Mouse (Mus musculus): ENCODE results near the gene Wwc2. TPM values are rescaled to one million over a fixed set of nuclear protein-coding genes. Genes with fewer than 3 reads are reported as not detected.

Gene Wwc2
- polyA plus RNA-seq (2014; fragmentation: Illumina TruSeq; extraction: RNeasy Lipid Tissue Mini Kit (QIAGEN cat#74804); ENCODE audit: low read depth, low replicate concordance) = 12.8 TPM

DNA sequence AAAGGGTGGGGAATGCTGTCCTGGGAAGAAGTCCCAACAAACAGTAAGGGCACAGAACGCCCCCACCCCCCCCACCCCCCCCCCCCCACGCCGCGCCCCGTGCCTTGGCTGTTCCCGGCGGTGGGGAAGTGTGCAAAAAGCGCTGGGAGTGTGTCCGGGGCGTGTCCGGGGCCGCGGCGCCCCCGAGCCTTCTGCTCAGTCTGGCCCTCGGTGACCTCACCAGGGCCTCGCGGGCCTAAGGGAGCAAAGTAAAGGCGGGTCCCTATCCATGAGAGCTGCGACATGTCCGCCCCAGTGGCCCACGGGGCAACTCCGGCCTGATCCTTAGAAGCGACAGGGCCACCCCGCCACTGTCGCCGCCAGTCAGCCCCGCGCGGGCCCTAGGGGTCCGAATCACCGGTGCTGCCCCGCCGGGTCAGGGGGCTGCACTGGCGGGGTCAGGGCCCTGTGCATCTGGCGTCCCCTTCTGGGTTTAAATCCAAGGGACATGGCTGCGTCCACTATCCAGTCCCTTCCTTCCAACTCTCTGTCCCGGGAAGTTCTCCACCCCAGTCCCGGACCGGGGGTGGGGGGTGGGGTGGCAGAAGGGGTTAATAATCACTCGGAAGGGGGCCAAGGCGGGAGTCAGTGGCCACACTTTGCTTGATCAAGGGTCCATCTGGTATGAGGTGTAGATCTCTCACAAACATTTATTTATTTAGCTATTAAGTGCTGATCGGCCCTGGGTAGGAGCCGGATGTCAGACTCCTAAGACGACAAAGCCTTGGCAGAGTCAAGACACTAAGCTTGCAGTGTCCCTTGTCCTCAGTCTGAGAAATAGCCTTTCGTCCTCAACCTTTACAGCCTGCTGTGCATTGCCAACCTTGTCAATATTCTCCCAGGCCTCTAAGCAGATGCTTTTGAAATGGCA lies at the start of gene Wwc2:
Gene Wwc2, minus strand, starts transcription at position 14 of the 910 bp plus-strand sequence.

DNA sequence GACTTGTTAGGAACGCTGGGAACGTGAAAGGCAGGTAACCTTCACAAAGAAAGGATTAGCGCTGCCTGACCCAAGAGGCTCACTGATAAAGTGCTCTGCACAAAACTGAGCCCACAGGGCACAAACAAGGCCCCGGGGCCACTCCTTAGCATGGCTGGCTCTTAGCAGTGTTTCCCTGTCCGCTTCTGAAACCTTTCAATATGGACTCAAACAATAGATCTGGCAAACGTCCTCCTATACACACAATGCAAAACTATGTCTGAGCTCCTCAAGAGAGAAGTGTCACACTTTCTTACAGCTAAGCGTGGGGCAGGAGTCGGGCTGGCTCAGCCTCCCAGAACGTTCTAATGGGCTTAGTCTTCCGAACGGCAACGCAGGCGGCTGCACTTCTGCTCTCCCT lies 166.5 kb downstream of the Wwc2 start, which contains the start of gene Cldn22:
Gene Cldn22, plus strand, starts transcription at position 301 of the 400 bp plus-strand sequence.

DNA sequence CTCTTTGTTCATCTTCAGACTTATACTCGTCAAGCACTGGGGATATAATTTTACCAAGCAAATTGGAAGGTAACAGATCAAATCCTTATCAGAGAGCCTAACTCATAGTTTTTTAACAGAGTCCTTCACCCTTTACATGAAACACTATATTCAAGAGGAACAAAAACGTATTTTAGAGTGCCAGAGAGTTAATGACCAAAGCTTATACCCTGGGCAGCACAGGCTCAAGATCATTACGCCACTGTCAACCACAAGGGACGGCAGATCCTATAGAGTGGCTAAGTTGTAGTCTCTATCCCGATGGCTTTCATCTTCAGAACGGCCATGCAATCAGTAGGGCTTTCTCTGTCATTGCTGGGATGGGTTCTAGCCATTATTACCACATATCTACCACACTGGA lies 168.9 kb downstream of the Wwc2 start, which contains the start of gene Cldn24:
Gene Cldn24, plus strand, starts transcription at position 301 of the 400 bp plus-strand sequence.

Other genes with a start within 250 kb of the Wwc2 start
- gene Cldn24, start 168.8 kb downstream of the Wwc2 start, polyA plus RNA-seq (2014; fragmentation: Illumina TruSeq; extraction: RNeasy Lipid Tissue Mini Kit (QIAGEN cat#74804); ENCODE audit: low read depth, low replicate concordance) = not detected
- gene Cldn22, start 166.4 kb downstream of the Wwc2 start, polyA plus RNA-seq (2014; fragmentation: Illumina TruSeq; extraction: RNeasy Lipid Tissue Mini Kit (QIAGEN cat#74804); ENCODE audit: low read depth, low replicate concordance) = not detected
- 3.0 TPM for gene Dctd, start 108.2 kb upstream of the Wwc2 start, polyA plus RNA-seq (2014; fragmentation: Illumina TruSeq; extraction: RNeasy Lipid Tissue Mini Kit (QIAGEN cat#74804); ENCODE audit: low read depth, low replicate concordance)